Mouse (Mus musculus): Measurements from ENCODE around the gene Klc1.

The Klc1 gene

DNA sequence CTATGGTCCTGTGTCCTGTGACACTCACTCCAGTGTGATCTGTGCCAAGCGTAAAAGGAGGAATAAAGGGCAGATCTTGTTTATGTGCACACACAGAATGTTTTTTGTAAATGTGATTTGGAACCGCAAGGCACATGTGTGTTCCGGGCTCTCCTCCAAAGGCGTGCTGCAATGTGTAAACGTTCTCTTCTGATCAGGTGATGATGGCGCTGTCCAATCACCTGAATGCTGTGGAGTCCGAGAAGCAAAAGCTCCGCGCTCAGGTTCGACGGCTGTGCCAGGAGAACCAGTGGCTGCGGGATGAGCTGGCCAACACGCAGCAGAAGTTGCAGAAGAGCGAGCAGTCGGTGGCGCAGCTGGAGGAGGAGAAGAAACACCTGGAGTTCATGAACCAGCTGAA is 15.5 kb downstream of the Klc1 start:
- no peak for DNase-seq (ENCODE audit: low spot score)

DNA sequence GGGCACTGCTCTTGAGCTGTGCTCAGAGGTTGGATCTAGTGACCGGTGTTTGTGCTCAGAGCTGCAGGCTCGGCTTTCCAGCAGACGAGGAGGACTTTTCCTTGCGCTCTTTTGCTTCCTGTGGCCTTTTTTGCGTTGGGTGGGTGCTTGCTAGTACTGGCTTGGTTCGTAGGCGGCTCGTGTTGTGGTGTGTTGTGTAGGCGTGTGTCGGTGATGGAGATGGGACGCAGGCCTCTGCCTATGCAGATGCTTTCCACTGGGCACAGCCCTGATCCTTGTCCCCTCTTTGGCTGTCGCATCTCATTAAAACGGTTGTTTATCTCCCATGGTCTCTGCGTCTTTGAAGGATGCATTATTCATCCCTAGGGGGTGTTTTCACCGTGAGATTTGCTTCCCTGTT is 16.2 kb downstream of the Klc1 start:
- DNase-seq (ENCODE audit: low spot score): no peak

- DNase-seq (ENCODE audit: low spot score): no peak
Observed at GRCm38 (mm10) chr12:111777919-111778318, 19.3 kb downstream of the Klc1 start.

- DNase-seq (ENCODE audit: low spot score): no peak
Observed at GRCm38 (mm10) chr12:111779544-111779943, 20.9 kb downstream of the Klc1 start.

DNA sequence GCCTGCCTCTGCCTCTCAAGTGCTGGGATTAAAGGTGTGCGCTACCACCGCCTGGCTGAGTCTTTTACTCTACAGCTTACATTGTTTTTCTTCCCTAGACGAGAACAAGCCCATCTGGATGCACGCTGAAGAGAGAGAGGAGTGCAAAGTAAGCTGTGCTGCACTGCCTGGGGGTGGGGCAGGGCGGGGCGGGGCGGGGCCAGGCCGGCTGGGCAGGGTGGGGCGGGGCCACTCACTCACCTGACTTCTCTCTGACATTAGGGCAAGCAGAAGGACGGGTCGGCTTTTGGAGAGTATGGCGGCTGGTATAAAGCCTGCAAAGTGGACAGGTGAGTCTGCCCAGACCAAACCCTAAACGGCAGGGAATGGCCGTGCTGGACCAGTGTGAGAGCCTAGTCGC is 26.5 kb downstream of the Klc1 start:
- DNase-seq (ENCODE audit: low spot score): no peak

DNA sequence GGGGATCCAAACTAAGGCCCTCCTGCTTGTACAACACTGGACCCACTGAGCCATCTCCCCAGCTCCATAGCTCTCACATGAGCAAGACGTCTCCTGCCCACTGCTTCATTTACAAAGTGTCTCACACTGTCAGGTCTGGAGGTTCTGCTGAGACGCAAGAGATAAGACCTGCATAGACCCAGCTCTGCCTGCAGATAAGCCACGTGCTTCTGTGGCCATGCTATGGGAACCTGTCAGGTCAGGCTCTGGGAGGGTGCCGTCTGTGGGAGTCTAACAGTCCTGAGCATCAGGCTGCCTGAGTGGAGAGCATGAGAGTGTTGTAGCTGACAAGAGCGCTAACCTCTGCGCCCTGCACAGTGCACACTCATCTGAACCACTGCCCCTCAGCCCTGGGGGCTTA is 28.4 kb downstream of the Klc1 start:
- DNase-seq (ENCODE audit: low spot score): no peak

GRCm38 (mm10) chr12:111790090-111790489 is 31.4 kb downstream of the Klc1 start:
- DNase-seq (ENCODE audit: low spot score): no peak

GRCm38 (mm10) chr12:111790631-111791030 is 32.0 kb downstream of the Klc1 start:
- DNase-seq (ENCODE audit: low spot score): no peak

- DNase-seq (ENCODE audit: low spot score): no peak
Observed at GRCm38 (mm10) chr12:111791474-111792104, 32.9 kb downstream of the Klc1 start.

GRCm38 (mm10) chr12:111794102-111794501 is 35.5 kb downstream of the Klc1 start:
- no peak for DNase-seq (ENCODE audit: low spot score)

DNA sequence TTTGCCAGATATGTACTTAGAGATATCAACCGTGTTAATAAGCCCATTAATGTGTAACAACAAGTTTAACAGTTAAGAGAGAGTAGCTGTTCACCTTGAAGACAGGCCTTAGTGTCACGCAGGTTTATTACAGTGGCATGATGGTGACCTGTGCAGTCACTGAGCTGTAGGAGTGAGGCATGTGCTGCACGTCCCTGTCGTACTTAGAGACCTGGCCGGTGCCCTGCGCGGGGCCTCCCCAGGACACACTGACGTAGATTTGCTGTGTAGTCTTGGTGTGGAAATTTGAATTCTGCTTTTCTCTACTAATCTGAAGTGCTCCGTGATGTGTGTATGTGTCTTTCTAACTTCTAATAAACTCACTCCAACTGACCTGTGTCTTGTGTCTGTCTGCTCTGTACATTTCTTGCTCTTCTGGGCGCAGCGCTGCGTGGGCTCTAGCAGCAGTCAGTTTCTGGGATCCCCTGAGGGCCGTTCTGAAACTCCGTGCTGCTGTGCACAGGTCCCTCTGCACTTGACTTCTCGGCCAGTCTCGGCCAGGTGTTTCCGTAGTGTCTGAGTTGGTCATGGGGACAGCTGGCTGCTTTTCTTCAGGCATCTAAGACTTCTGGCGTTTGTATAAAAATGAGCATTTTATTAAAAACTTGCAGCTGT is 36.0 kb downstream of the Klc1 start:
- DNase-seq (ENCODE audit: low spot score): no peak

DNA sequence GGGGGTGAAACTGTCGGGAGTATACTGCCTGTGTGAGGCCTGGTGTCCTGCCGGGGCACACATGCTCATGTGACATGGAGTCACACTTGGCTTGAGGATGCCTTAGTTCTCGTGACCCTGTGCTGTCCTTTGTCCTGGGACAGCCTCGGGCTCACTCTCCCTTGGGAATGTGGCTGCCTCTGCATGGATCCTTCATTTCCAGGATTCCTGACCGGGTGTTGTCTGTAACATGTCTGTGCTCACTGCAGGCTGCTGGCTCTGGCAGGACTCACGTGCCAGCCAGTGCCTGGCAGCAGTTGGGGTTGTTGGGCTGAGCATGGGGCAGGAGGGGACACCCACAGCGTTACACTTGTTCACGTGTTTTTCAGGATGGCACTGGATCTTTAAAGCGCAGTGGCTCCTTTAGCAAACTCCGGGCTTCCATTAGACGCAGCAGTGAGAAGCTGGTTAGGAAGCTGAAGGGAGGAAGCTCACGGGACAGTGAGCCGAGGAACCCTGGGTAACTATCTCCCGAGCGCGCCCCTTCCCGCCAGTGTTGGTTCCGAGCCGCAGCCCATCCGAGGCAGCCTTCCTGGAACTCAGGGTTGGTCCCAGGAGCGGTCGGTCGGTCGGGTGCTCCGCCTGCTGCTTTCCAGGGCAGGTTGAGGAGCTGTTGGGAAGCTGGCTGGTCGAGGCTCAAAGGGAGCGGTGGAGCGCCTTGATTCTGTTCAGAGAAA is 36.7 kb downstream of the Klc1 start:
- no peak for DNase-seq (ENCODE audit: low spot score)

- DNase-seq (ENCODE audit: low spot score): no peak
Observed at GRCm38 (mm10) chr12:111797251-111797650, 38.6 kb downstream of the Klc1 start.

GRCm38 (mm10) chr12:111798493-111798892 is 39.8 kb downstream of the Klc1 start:
- DNase-seq (ENCODE audit: low spot score): no peak

- DNase-seq (ENCODE audit: low spot score): no peak
Observed at GRCm38 (mm10) chr12:111800459-111801183, 42.0 kb downstream of the Klc1 start.

- DNase-seq (ENCODE audit: low spot score): no peak
Observed at GRCm38 (mm10) chr12:111803538-111803937, 44.9 kb downstream of the Klc1 start.

GRCm38 (mm10) chr12:111808775-111809174 is 50.1 kb downstream of the Klc1 start:
- no peak for DNase-seq (ENCODE audit: low spot score)

GRCm38 (mm10) chr12:111809762-111810161 is 51.1 kb downstream of the Klc1 start:
- no peak for DNase-seq (ENCODE audit: low spot score)

DNA sequence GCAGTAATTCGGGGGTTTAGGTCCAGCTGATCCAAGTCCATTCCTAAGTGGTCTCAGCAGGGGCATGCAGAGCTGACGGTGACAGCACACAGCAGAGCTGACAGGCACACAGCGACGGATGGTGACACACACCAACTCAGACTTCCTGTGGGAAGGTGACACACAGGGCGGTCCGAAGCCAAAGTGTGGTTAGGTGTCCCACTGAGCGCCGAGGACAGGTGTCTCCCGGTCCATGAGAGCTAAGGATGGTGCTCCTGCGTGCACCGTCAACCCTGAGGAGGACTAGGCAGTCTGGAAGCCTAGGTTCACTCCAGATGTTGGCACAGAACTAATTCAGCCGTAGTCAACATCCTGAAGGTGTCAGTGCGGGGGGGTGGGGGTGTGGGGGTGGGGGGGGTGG is 53.4 kb downstream of the Klc1 start:
- no peak for DNase-seq (ENCODE audit: low spot score)

DNA sequence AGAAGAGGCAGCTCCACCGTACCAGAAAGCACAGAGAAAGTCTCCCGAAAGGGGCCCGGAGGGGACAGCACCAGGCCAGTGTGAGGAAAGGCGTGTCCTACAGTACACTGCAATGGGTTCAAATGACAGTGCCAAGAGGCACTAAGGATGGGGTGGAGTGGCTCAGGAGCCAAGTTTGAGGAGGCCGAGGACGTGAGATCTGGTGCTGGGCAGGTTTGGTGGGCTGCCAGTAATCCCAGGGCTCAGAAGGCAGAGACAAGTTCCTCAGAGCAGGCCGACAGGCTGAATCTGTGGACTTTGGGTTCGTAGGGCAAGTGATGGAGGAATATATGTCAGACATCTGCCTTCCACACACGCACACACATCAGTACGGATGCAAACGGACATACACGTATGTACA is 54.0 kb downstream of the Klc1 start:
- DNase-seq (ENCODE audit: low spot score): no peak

- no peak for DNase-seq (ENCODE audit: low spot score)
Observed at GRCm38 (mm10) chr12:111813111-111813765, 54.6 kb downstream of the Klc1 start.

All from layer of hippocampus, adult 9-10 months (tissue).